Mouse (Mus musculus) forebrain, postnatal 0 days (tissue): ENCODE data around the gene Cacna2d2. TPM values are rescaled to one million over a fixed set of nuclear protein-coding genes. Genes with fewer than 3 reads are reported as not detected.
"Not testable (repeated sequence)": the region's sequence is repeated elsewhere in the genome, so short reads cannot be mapped to it uniquely, and the experiment has no call there.

ENCODE experiments used
- ATAC-seq: fragments of 200-750 bp; cut with Nextera tagmentation; 2 replicates; pipeline ENCODE4 v1.8.0; 2017; ENCODE audit warnings: mild to moderate bottlenecking, moderate library complexity
- DNase-seq: peaks from one replicate; pipeline ENCODE4 v3.0.0-alpha.2; 2015
- H3K27ac ChIP-seq: fragments of 300-500 bp; sonication (generic); 2 replicates; pipeline ENCODE4 v1.5.1; 2014; ENCODE audit warnings: low read depth, mild to moderate bottlenecking, antibody characterized with exemption, low read length, moderate library complexity, mixed read lengths
- H3K27me3 ChIP-seq: fragments of 300-500 bp; sonication (generic); 2 replicates; pipeline ENCODE4 v1.6.1; 2014; ENCODE audit warnings: mild to moderate bottlenecking, low read length, mixed read lengths; ENCODE audit not compliant: insufficient read depth
- H3K36me3 ChIP-seq: fragments of 300-500 bp; sonication (generic); 2 replicates; pipeline ENCODE4 v1.6.1; 2014; ENCODE audit warnings: mild to moderate bottlenecking, moderate library complexity; ENCODE audit not compliant: insufficient read depth
- H3K4me1 ChIP-seq: fragments of 300-500 bp; sonication (generic); 2 replicates; pipeline ENCODE4 v1.6.1; 2014; ENCODE audit warnings: antibody characterized with exemption; ENCODE audit not compliant: insufficient read depth
- H3K4me2 ChIP-seq: fragments of 300-500 bp; sonication (generic); 2 replicates; pipeline ENCODE4 v1.6.1; 2014; ENCODE audit warnings: low read depth, mild to moderate bottlenecking, moderate library complexity
- H3K4me3 ChIP-seq: fragments of 300-500 bp; sonication (generic); 2 replicates; pipeline ENCODE4 v1.5.1; 2014; ENCODE audit warnings: low read depth, low read length, mixed read lengths
- H3K9ac ChIP-seq: fragments of 300-500 bp; sonication (generic); 2 replicates; pipeline ENCODE4 v1.6.1; 2014; ENCODE audit warnings: mild to moderate bottlenecking
- H3K9me3 ChIP-seq: fragments of 300-500 bp; sonication (generic); 2 replicates; pipeline ENCODE4 v1.6.1; 2016; ENCODE audit warnings: low read length
- CTCF ChIP-seq: sonication (generic); IDR thresholded peaks from 2 replicates; pipeline ENCODE4 v1.5.1; 2016; ENCODE audit warnings: antibody characterized with exemption, control low read depth, low read depth
- WGBS: fragments of 180-500 bp; shearing (Covaris S2); extraction: QIAGEN DNeasy Blood & Tissue Kit; methylation state at CpG from one replicate; pipeline ENCODE4 v1.1.7; 2014; 5-methylcytosine and 5-hydroxymethylcytosine counted together
- polyA plus RNA-seq: library from polyadenylated mRNA; unstranded; fragments of >200 nt; fragmentation: Nextera tagmentation; extraction: Ambion mirVana; gene quantifications from 2 replicates; pipeline ENCODE4 v1.2.1, GENCODE M21; 2015
- total RNA-seq: library from RNA; depleted of rRNA; stranded (reverse); fragments of >200 nt; gene quantifications from 2 replicates; pipeline ENCODE4 v1.2.3, GENCODE M21; 2014

Cacna2d2 gene
- total and polyA plus RNA-seq, 2 experiments from 2014 or later, result 5.0 to 49.5 TPM

- DNase-seq, result no peak
- Histone ChIP-seq H3K4me1 (peaks cover 24% of the 10 kb centered on the region), H3K4me3 (peak overlapping the region; percentile 63), H3K27ac (peak overlapping the region; percentile 89; the same call in 1 of the 2 replicates), H3K36me3 (peaks cover 40% of the 10 kb centered on the region), H3K4me2 (peak overlapping the region; percentile 76), H3K9me3 (no peaks in the 10 kb centered on the region), H3K9ac (peak overlapping the region; percentile 69), H3K27me3 (no peaks in the 10 kb centered on the region)
- no peak for ATAC-seq
- 37% methylated on average over 13 of the region's 13 CpGs for WGBS
- TF ChIP-seq CTCF, result no peak
These were observed 170.6 kb downstream of the Cacna2d2 start for GRCm38 (mm10) chr9:107570016-107570415.

DNA sequence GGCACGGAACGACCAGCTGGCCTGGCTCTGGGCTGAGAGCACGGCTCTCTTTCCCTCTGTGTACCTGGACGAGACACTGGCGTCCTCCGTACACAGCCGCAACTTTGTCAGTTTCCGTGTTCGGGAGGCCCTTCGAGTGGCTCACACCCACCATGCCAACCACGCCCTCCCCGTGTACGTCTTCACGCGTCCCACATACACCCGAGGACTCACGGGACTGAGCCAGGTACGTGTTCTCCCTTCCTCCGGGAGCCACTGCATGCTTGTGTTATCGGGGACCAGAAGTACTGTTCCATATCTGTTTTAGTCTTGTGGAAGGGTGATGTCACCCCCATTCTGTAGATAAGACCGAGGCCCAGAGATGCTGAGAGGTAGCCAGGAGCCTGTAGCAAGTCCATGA is 171.4 kb downstream of the Cacna2d2 start:
- Histone ChIP-seq H3K9ac (no peak overlapping the region), H3K4me2 (peak overlapping the region; percentile 76), H3K9me3 (no peaks in the 10 kb centered on the region), H3K27ac (0 out of 2 replicates have a peak overlapping the region, but pooled peaks have one; percentile 4), H3K36me3 (peaks cover 34% of the 10 kb centered on the region), H3K4me3 (0 out of 2 replicates have a peak overlapping the region, but pooled peaks have one; percentile 63), H3K27me3 (no peaks in the 10 kb centered on the region), H3K4me1 (peaks cover 24% of the 10 kb centered on the region)
- DNase-seq (no peak), ATAC-seq (no peak)
- WGBS, result 94% methylated on average over 21 of the region's 21 CpGs
- no peak for TF ChIP-seq CTCF

GRCm38 (mm10) chr9:107571534-107572326 is 172.3 kb downstream of the Cacna2d2 start:
- no peak for DNase-seq
- Histone ChIP-seq H3K36me3 (peaks cover 34% of the 10 kb centered on the region), H3K9me3 (no peaks in the 10 kb centered on the region), H3K4me1 (peaks cover 24% of the 10 kb centered on the region), H3K27me3 (no peaks in the 10 kb centered on the region), H3K27ac (no peak overlapping the region), H3K4me2 (no peak overlapping the region), H3K9ac (no peak overlapping the region), H3K4me3 (no peak overlapping the region)
- ATAC-seq, result no peak
- no peak for TF ChIP-seq CTCF
- WGBS, result 93% methylated on average over 22 of the region's 22 CpGs

DNA sequence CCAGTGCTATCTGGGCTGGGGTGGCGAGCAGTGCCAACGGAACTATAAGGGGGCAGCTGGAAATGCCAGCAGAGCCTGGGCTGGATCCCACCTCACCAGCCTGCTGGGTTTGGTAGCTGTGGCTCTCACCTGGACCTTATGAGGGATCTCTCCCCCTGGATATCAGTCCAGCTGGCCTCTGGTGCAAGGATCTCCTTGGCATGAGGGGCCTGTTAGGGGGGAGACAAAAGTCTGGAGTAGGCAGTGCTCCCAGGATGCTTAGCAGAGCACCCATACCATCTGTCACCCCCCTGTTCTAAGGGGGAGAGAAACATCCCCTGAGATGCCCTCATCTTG is 172.9 kb downstream of the Cacna2d2 start:
- H3K4me1 ChIP-seq, result peaks cover 24% of the 10 kb centered on the region
- H3K4me3 ChIP-seq, result no peak overlapping the region
- ATAC-seq (no peak), DNase-seq (no peak)
- H3K9ac ChIP-seq, result no peak overlapping the region
- H3K27ac ChIP-seq, result no peak overlapping the region
- no peaks in the 10 kb centered on the region for H3K9me3 ChIP-seq
- H3K4me2 ChIP-seq, result no peak overlapping the region
- TF ChIP-seq CTCF, result no peak
- peaks cover 34% of the 10 kb centered on the region for H3K36me3 ChIP-seq
- H3K27me3 ChIP-seq, result no peaks in the 10 kb centered on the region
- 95% methylated on average over 2 of the region's 2 CpGs for WGBS

DNA sequence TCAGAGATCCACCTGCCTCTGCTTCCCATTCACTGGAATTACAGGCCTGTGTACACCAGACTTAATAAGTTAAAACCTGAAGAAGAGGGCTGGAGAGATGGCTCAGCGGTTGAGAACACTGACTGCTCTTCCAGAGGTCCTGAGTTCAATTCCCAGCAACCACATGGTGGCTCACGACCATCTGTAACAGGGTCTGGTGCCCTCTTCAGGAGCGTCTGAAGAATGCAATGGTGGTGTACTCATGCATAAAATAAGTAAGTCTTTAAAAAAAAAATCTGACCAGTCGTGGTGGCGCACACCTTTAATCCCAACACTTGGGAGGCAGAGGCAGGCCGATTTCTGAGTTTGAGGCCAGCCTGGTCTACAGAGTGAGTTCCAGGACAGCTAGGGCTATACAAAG is 174.4 kb downstream of the Cacna2d2 start:
- 82% methylated on average over 6 of the region's 6 CpGs for WGBS
- ATAC-seq, DNase-seq: not testable (repeated sequence)

DNA sequence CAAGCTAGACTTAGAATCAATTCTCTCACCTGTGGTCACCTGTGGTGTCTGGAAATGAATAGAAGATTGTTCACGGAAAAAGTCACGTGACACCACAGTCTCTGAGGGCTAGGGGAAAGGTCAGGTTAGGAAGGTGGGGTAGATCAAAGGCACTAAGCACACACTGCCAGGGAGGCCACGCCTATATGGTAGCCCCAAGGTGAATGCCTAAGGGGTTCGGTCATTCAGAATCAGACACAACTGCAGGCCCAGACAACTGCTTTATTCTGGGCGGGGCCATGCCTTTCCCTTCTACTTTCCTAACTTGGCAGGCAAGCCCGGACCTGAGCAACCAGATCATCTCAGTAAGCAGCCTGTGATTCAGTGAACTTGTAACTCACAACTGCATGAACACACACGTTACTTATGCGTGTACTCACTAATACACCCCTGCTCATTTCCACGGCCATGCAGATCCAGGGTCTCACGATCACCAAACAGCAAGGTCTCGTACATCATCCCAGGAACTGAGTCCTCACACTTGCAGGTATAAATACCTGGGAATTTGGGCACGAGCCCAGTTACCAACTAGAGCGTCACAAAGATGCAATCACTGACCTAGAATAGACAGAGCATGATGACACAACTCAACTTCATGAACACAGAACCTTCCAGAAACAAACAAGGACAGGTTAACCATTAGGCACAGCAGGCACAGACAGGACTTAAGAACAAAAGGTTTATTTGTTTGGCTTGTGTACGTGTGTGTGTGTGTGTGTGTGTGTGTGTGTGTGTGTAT is 176.4 kb downstream of the Cacna2d2 start:
- DNase-seq (no peak), ATAC-seq (no peak)
- Histone ChIP-seq H3K4me3 (no peak overlapping the region), H3K9ac (no peak overlapping the region), H3K27me3 (no peaks in the 10 kb centered on the region), H3K4me2 (no peak overlapping the region), H3K4me1 (peaks cover 2% of the 10 kb centered on the region; the same call in 1 of the 2 replicates), H3K27ac (no peak overlapping the region), H3K9me3 (no peaks in the 10 kb centered on the region), H3K36me3 (peaks cover 34% of the 10 kb centered on the region)
- 87% methylated on average over 14 of the region's 14 CpGs for WGBS
- no peak for TF ChIP-seq CTCF

More for the DNA sequence above, 174.4 kb downstream of the Cacna2d2 start:
- not testable (repeated sequence) for H3K27ac ChIP-seq, H3K4me3 ChIP-seq, H3K9me3 ChIP-seq, H3K4me2 ChIP-seq, H3K27me3 ChIP-seq, H3K9ac ChIP-seq
- 0 out of 2 replicates have a peak, but pooled peaks have one; percentile 15 for TF ChIP-seq CTCF
- H3K36me3 ChIP-seq, result peaks cover 34% of the 10 kb centered on the region
- peaks cover 14% of the 10 kb centered on the region for H3K4me1 ChIP-seq
